ENCODE assay signal across 19 mouse cellular contexts in the genomic region with DNA sequence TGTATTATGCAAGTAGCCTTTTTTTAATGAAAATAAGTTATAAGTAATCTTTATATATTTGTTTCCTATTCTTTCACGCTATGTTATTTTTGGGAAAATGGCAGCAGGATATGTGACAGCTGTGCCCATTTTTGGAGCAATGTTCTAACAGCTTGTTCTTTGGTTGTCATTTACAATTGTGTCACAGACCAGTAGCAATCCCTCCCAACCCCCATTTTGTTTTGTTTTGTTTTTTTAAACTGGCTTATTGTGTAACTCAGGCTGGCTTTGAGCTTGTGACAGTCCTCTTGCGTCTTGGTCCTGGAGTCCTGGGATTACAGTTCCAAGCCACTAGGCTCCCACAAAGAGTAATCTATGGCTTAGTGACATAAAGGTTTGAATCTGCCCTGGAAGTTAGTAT.
"Had no signal": no experiment of that assay in that cellular context is flagged by ENCODE, and none has a peak within 500 bp of the region (broad histone marks: within the 10 kb centered on the region; RNA-seq: fewer than 3 reads in every experiment).

No protein-coding gene starts in this region.

- H3K4me1 ChIP-seq: midbrain, embryonic 15.5 days; neural tube, embryonic 15.5 days had no signal

- H3K9ac ChIP-seq: liver, embryonic 15.5 days; liver, postnatal 0 days; lung, embryonic 14.5 days; midbrain, embryonic 13.5 days; midbrain, embryonic 15.5 days; neural tube, embryonic 13.5 days; neural tube, embryonic 15.5 days had no signal

- H3K4me3 ChIP-seq: liver, embryonic 15.5 days; megakaryocyte, embryonic 14.5 days; midbrain, embryonic 13.5 days; midbrain, embryonic 15.5 days; neural tube, embryonic 13.5 days; neural tube, embryonic 15.5 days had no signal

- H3K27me3 ChIP-seq: liver, embryonic 15.5 days; megakaryocyte, embryonic 14.5 days; midbrain, embryonic 13.5 days; midbrain, embryonic 15.5 days; neural tube, embryonic 13.5 days; neural tube, embryonic 15.5 days had no signal

- H3K4me2 ChIP-seq: liver, embryonic 15.5 days; lung, embryonic 14.5 days; midbrain, embryonic 11.5 days; midbrain, embryonic 13.5 days; midbrain, embryonic 15.5 days; neural tube, embryonic 13.5 days; neural tube, embryonic 15.5 days had no signal

- H3K27ac ChIP-seq: liver, embryonic 15.5 days; macrophage; midbrain, embryonic 13.5 days; midbrain, embryonic 15.5 days; neural tube, embryonic 13.5 days; neural tube, embryonic 15.5 days had no signal

- DNase-seq: liver, postnatal 0 days; lung, embryonic 14.5 days; lung, postnatal 36 days; retina, postnatal 1 day; right cerebral cortex, adult 18-20 months; right cerebral cortex, postnatal 25 days; right cerebral cortex, postnatal 4 days; spleen, adult 18-20 months; thymus, adult 18-20 months; thymus, postnatal 14 days; thymus, postnatal 36 days had no signal

- ATAC-seq: liver, postnatal 0 days; midbrain, embryonic 13.5 days; midbrain, embryonic 15.5 days had no signal

- H3K9me3 ChIP-seq: liver, embryonic 15.5 days; megakaryocyte, embryonic 14.5 days; midbrain, embryonic 13.5 days; midbrain, embryonic 15.5 days; neural tube, embryonic 13.5 days; neural tube, embryonic 15.5 days had no signal
